Mouse (Mus musculus): ENCODE measurements around the gene Sox10.

The Sox10 gene

GRCm38 (mm10) chr15:79135332-79135731, 29.7 kb downstream of the Sox10 start:
- H3K27me3 ChIP-seq (ENCODE audit: insufficient read depth, low read length): peaks cover 12% of the 10 kb centered on the region
- H3K4me3 ChIP-seq (replicated peaks; ENCODE audit: low read length): no peak overlapping the region
- H3K36me3 ChIP-seq (ENCODE audit: insufficient read depth, low read length): peaks cover 23% of the 10 kb centered on the region
- H3K9me3 ChIP-seq (ENCODE audit: low read length): no peaks in the 10 kb centered on the region
- no peak for TF ChIP-seq NANOG (IDR thresholded peaks at IDR 0.05; ENCODE audit: borderline replicate concordance, low read length)
- no peak for TF ChIP-seq CTCF (conservative IDR thresholded peaks at IDR 0.05; ENCODE audit: low read length)
- no peak for TF ChIP-seq POU5F1 (IDR thresholded peaks at IDR 0.05; ENCODE audit: borderline replicate concordance, low read length)
- peaks cover 26% of the 10 kb centered on the region for H3K4me1 ChIP-seq (replicated peaks; ENCODE audit: low read depth, low read length)

- H3K9me3 ChIP-seq (ENCODE audit: low read length): no peaks in the 10 kb centered on the region
- TF ChIP-seq POU5F1 (IDR thresholded peaks at IDR 0.05; ENCODE audit: borderline replicate concordance, low read length) (no peak), NANOG (IDR thresholded peaks at IDR 0.05; ENCODE audit: borderline replicate concordance, low read length) (no peak), CTCF (conservative IDR thresholded peaks at IDR 0.05; ENCODE audit: low read length) (no peak)
- H3K27me3 ChIP-seq (ENCODE audit: insufficient read depth, low read length): 0 out of 2 replicates have a peak, but pooled peaks cover 13% of the 10 kb centered on the region
- H3K36me3 ChIP-seq (ENCODE audit: insufficient read depth, low read length): peaks cover 29% of the 10 kb centered on the region
- no peak overlapping the region for H3K4me3 ChIP-seq (replicated peaks; ENCODE audit: low read length)
- H3K4me1 ChIP-seq (replicated peaks; ENCODE audit: low read depth, low read length): peaks cover 32% of the 10 kb centered on the region
Observed at GRCm38 (mm10) chr15:79134496-79135270, 30.4 kb downstream of the Sox10 start.

- H3K27me3 ChIP-seq (ENCODE audit: insufficient read depth, low read length): 0 out of 2 replicates have a peak, but pooled peaks cover 13% of the 10 kb centered on the region
- H3K4me3 ChIP-seq (replicated peaks; ENCODE audit: low read length): no peak overlapping the region
- TF ChIP-seq CTCF (conservative IDR thresholded peaks at IDR 0.05; ENCODE audit: low read length) (no peak), NANOG (IDR thresholded peaks at IDR 0.05; ENCODE audit: borderline replicate concordance, low read length) (no peak), POU5F1 (IDR thresholded peaks at IDR 0.05; ENCODE audit: borderline replicate concordance, low read length) (no peak)
- peaks cover 43% of the 10 kb centered on the region for H3K4me1 ChIP-seq (replicated peaks; ENCODE audit: low read depth, low read length)
- no peaks in the 10 kb centered on the region for H3K9me3 ChIP-seq (ENCODE audit: low read length)
- H3K36me3 ChIP-seq (ENCODE audit: insufficient read depth, low read length): peaks cover 34% of the 10 kb centered on the region
Observed at GRCm38 (mm10) chr15:79133191-79133661, 31.8 kb downstream of the Sox10 start.

- H3K4me3 ChIP-seq (replicated peaks; ENCODE audit: low read length): no peak overlapping the region; the same call in 1 of the 2 replicates
- no peaks in the 10 kb centered on the region for H3K9me3 ChIP-seq (ENCODE audit: low read length)
- peaks cover 40% of the 10 kb centered on the region for H3K36me3 ChIP-seq (ENCODE audit: insufficient read depth, low read length)
- TF ChIP-seq POU5F1 (IDR thresholded peaks at IDR 0.05; ENCODE audit: borderline replicate concordance, low read length) (no peak), NANOG (IDR thresholded peaks at IDR 0.05; ENCODE audit: borderline replicate concordance, low read length) (no peak), CTCF (conservative IDR thresholded peaks at IDR 0.05; ENCODE audit: low read length) (no peak)
- 0 out of 2 replicates have a peak, but pooled peaks cover 11% of the 10 kb centered on the region for H3K27me3 ChIP-seq (ENCODE audit: insufficient read depth, low read length)
- H3K4me1 ChIP-seq (replicated peaks; ENCODE audit: low read depth, low read length): peaks cover 60% of the 10 kb centered on the region
Observed at GRCm38 (mm10) chr15:79131442-79131841, 33.6 kb downstream of the Sox10 start.

GRCm38 (mm10) chr15:79130782-79131181, 34.3 kb downstream of the Sox10 start:
- H3K4me1 ChIP-seq (replicated peaks; ENCODE audit: low read depth, low read length): peaks cover 66% of the 10 kb centered on the region
- H3K27me3 ChIP-seq (ENCODE audit: insufficient read depth, low read length): 0 out of 2 replicates have a peak, but pooled peaks cover 11% of the 10 kb centered on the region
- no peak overlapping the region for H3K4me3 ChIP-seq (replicated peaks; ENCODE audit: low read length)
- H3K36me3 ChIP-seq (ENCODE audit: insufficient read depth, low read length): peaks cover 40% of the 10 kb centered on the region
- no peak for TF ChIP-seq NANOG (IDR thresholded peaks at IDR 0.05; ENCODE audit: borderline replicate concordance, low read length)
- TF ChIP-seq CTCF (conservative IDR thresholded peaks at IDR 0.05; ENCODE audit: low read length): no peak
- H3K9me3 ChIP-seq (ENCODE audit: low read length): no peaks in the 10 kb centered on the region

- H3K4me3 ChIP-seq (replicated peaks; ENCODE audit: low read length): no peak overlapping the region
- H3K36me3 ChIP-seq (ENCODE audit: insufficient read depth, low read length): peaks cover 48% of the 10 kb centered on the region
- H3K27me3 ChIP-seq (ENCODE audit: insufficient read depth, low read length): 0 out of 2 replicates have a peak, but pooled peaks cover 11% of the 10 kb centered on the region
- no peak for TF ChIP-seq CTCF (conservative IDR thresholded peaks at IDR 0.05; ENCODE audit: low read length)
- peaks cover 62% of the 10 kb centered on the region for H3K4me1 ChIP-seq (replicated peaks; ENCODE audit: low read depth, low read length)
- H3K9me3 ChIP-seq (ENCODE audit: low read length): no peaks in the 10 kb centered on the region
Observed at GRCm38 (mm10) chr15:79129311-79129710, 35.7 kb downstream of the Sox10 start.

GRCm38 (mm10) chr15:79128208-79128607, 36.8 kb downstream of the Sox10 start:
- Histone ChIP-seq H3K27me3 (ENCODE audit: insufficient read depth, low read length) (0 out of 2 replicates have a peak, but pooled peaks cover 11% of the 10 kb centered on the region), H3K4me1 (replicated peaks; ENCODE audit: low read depth, low read length) (peaks cover 62% of the 10 kb centered on the region), H3K9me3 (ENCODE audit: low read length) (no peaks in the 10 kb centered on the region), H3K4me3 (replicated peaks; ENCODE audit: low read length) (no peak overlapping the region), H3K36me3 (ENCODE audit: insufficient read depth, low read length) (peaks cover 41% of the 10 kb centered on the region)
- TF ChIP-seq POU5F1 (IDR thresholded peaks at IDR 0.05; ENCODE audit: borderline replicate concordance, low read length) (no peak), NANOG (IDR thresholded peaks at IDR 0.05; ENCODE audit: borderline replicate concordance, low read length) (no peak), CTCF (conservative IDR thresholded peaks at IDR 0.05; ENCODE audit: low read length) (peak; percentile 91)

GRCm38 (mm10) chr15:79127101-79127500, 37.9 kb downstream of the Sox10 start:
- Histone ChIP-seq H3K9me3 (ENCODE audit: low read length) (no peaks in the 10 kb centered on the region), H3K27me3 (ENCODE audit: insufficient read depth, low read length) (0 out of 2 replicates have a peak, but pooled peaks cover 11% of the 10 kb centered on the region), H3K4me1 (replicated peaks; ENCODE audit: low read depth, low read length) (peaks cover 69% of the 10 kb centered on the region), H3K4me3 (replicated peaks; ENCODE audit: low read length) (peak overlapping the region; percentile 56), H3K36me3 (ENCODE audit: insufficient read depth, low read length) (peaks cover 33% of the 10 kb centered on the region)
- TF ChIP-seq POU5F1 (IDR thresholded peaks at IDR 0.05; ENCODE audit: borderline replicate concordance, low read length): no peak
- TF ChIP-seq CTCF (conservative IDR thresholded peaks at IDR 0.05; ENCODE audit: low read length): no peak
- no peak for TF ChIP-seq NANOG (IDR thresholded peaks at IDR 0.05; ENCODE audit: borderline replicate concordance, low read length)

Data from E14TG2a.4 (cell line).